Mouse (Mus musculus): ENCODE results near the gene Cacna1h. TPM values are rescaled to one million over a fixed set of nuclear protein-coding genes. Genes with fewer than 3 reads are reported as not detected.

The Cacna1h gene
- polyA plus RNA-seq, 2 experiments = 6.9 to 58.0 TPM

- DNase-seq (ENCODE audit: low spot score) (no peak), ATAC-seq (ENCODE audit: low FRiP score, low read depth) (no peak)
- no peak for TF ChIP-seq POLR2A (IDR thresholded peaks at IDR 0.05; ENCODE audit: borderline replicate concordance, extremely low read depth, insufficient read depth, insufficient read length)
- no peak overlapping the region for H3K4me2 ChIP-seq (replicated peaks; ENCODE audit: low read depth, low read length, severe bottlenecking)
- H3K9ac ChIP-seq (ENCODE audit: low read depth, low read length, severe bottlenecking) = no peak overlapping the region
- no peaks in the 10 kb centered on the region for H3K4me1 ChIP-seq (ENCODE audit: control insufficient read depth, insufficient read depth, low read length)
- H3K27ac ChIP-seq (replicated peaks; ENCODE audit: low read depth, low read length) = no peak overlapping the region
- no peak overlapping the region for H3K4me3 ChIP-seq (replicated peaks; ENCODE audit: low read length)
- H3K9me3 ChIP-seq (ENCODE audit: control insufficient read depth, low read length) = no peaks in the 10 kb centered on the region
- H3K36me3 ChIP-seq (ENCODE audit: control insufficient read depth, insufficient read depth, low read length) = no peaks in the 10 kb centered on the region
- WGBS = 53% methylated on average over 2 of the region's 3 CpGs
- H3K27me3 ChIP-seq (ENCODE audit: control insufficient read depth, insufficient read depth, low read length) = no peaks in the 10 kb centered on the region
These were observed 92.1 kb downstream of the Cacna1h start for GRCm38 (mm10) chr17:25341490-25341889.

- H3K27ac ChIP-seq (replicated peaks; ENCODE audit: low read depth, low read length) = no peak overlapping the region
- H3K36me3 ChIP-seq (ENCODE audit: control insufficient read depth, insufficient read depth, low read length) = no peaks in the 10 kb centered on the region
- ATAC-seq (ENCODE audit: low FRiP score, low read depth) = no peak
- WGBS = 82% methylated on average over 6 of the region's 6 CpGs
- no peaks in the 10 kb centered on the region for H3K9me3 ChIP-seq (ENCODE audit: control insufficient read depth, low read length)
- H3K4me1 ChIP-seq (ENCODE audit: control insufficient read depth, insufficient read depth, low read length) = no peaks in the 10 kb centered on the region
- no peak overlapping the region for H3K4me3 ChIP-seq (replicated peaks; ENCODE audit: low read length)
- no peaks in the 10 kb centered on the region for H3K27me3 ChIP-seq (ENCODE audit: control insufficient read depth, insufficient read depth, low read length)
- no peak for DNase-seq (ENCODE audit: low spot score)
- no peak for TF ChIP-seq POLR2A (IDR thresholded peaks at IDR 0.05; ENCODE audit: borderline replicate concordance, extremely low read depth, insufficient read depth, insufficient read length)
- H3K4me2 ChIP-seq (replicated peaks; ENCODE audit: low read depth, low read length, severe bottlenecking) = no peak overlapping the region
- no peak overlapping the region for H3K9ac ChIP-seq (ENCODE audit: low read depth, low read length, severe bottlenecking)
These were observed 93.6 kb downstream of the Cacna1h start for GRCm38 (mm10) chr17:25340003-25340402.

- no peak overlapping the region for H3K9ac ChIP-seq (ENCODE audit: low read depth, low read length, severe bottlenecking)
- no peak for TF ChIP-seq POLR2A (IDR thresholded peaks at IDR 0.05; ENCODE audit: borderline replicate concordance, extremely low read depth, insufficient read depth, insufficient read length)
- H3K9me3 ChIP-seq (ENCODE audit: control insufficient read depth, low read length) = no peaks in the 10 kb centered on the region
- ATAC-seq (ENCODE audit: low FRiP score, low read depth) (no peak), DNase-seq (ENCODE audit: low spot score) (no peak)
- 84% methylated on average over 4 of the region's 4 CpGs for WGBS
- H3K27ac ChIP-seq (replicated peaks; ENCODE audit: low read depth, low read length) = no peak overlapping the region
- H3K4me1 ChIP-seq (ENCODE audit: control insufficient read depth, insufficient read depth, low read length) = no peaks in the 10 kb centered on the region
- H3K4me3 ChIP-seq (replicated peaks; ENCODE audit: low read length) = no peak overlapping the region
- H3K36me3 ChIP-seq (ENCODE audit: control insufficient read depth, insufficient read depth, low read length) = no peaks in the 10 kb centered on the region
- H3K27me3 ChIP-seq (ENCODE audit: control insufficient read depth, insufficient read depth, low read length) = no peaks in the 10 kb centered on the region
- H3K4me2 ChIP-seq (replicated peaks; ENCODE audit: low read depth, low read length, severe bottlenecking) = no peak overlapping the region
These were observed 95.4 kb downstream of the Cacna1h start for GRCm38 (mm10) chr17:25338218-25338617.

- no peak for TF ChIP-seq POLR2A (IDR thresholded peaks at IDR 0.05; ENCODE audit: borderline replicate concordance, extremely low read depth, insufficient read depth, insufficient read length)
- H3K4me3 ChIP-seq (replicated peaks; ENCODE audit: low read length) = no peak overlapping the region
- no peak overlapping the region for H3K9ac ChIP-seq (ENCODE audit: low read depth, low read length, severe bottlenecking)
- H3K27me3 ChIP-seq (ENCODE audit: control insufficient read depth, insufficient read depth, low read length) = peaks cover 4% of the 10 kb centered on the region; the same call in 1 of the 2 replicates
- H3K4me1 ChIP-seq (ENCODE audit: control insufficient read depth, insufficient read depth, low read length) = no peaks in the 10 kb centered on the region
- DNase-seq (ENCODE audit: low spot score) (peak; percentile 64), ATAC-seq (ENCODE audit: low FRiP score, low read depth) (no peak)
- H3K27ac ChIP-seq (replicated peaks; ENCODE audit: low read depth, low read length) = no peak overlapping the region
- no peaks in the 10 kb centered on the region for H3K36me3 ChIP-seq (ENCODE audit: control insufficient read depth, insufficient read depth, low read length)
- no peak overlapping the region for H3K4me2 ChIP-seq (replicated peaks; ENCODE audit: low read depth, low read length, severe bottlenecking)
- under 1% methylated on average over 8 of the region's 8 CpGs for WGBS
- no peaks in the 10 kb centered on the region for H3K9me3 ChIP-seq (ENCODE audit: control insufficient read depth, low read length)
These were observed 99.6 kb downstream of the Cacna1h start for GRCm38 (mm10) chr17:25333943-25334342.

GRCm38 (mm10) chr17:25332321-25332720, 101.3 kb downstream of the Cacna1h start:
- Histone ChIP-seq H3K36me3 (ENCODE audit: control insufficient read depth, insufficient read depth, low read length) (no peaks in the 10 kb centered on the region), H3K9me3 (ENCODE audit: control insufficient read depth, low read length) (no peaks in the 10 kb centered on the region), H3K27ac (replicated peaks; ENCODE audit: low read depth, low read length) (no peak overlapping the region), H3K4me1 (ENCODE audit: control insufficient read depth, insufficient read depth, low read length) (no peaks in the 10 kb centered on the region), H3K4me3 (replicated peaks; ENCODE audit: low read length) (no peak overlapping the region), H3K9ac (ENCODE audit: low read depth, low read length, severe bottlenecking) (no peak overlapping the region), H3K4me2 (replicated peaks; ENCODE audit: low read depth, low read length, severe bottlenecking) (no peak overlapping the region), H3K27me3 (ENCODE audit: control insufficient read depth, insufficient read depth, low read length) (peaks cover 4% of the 10 kb centered on the region; the same call in 1 of the 2 replicates)
- ATAC-seq (ENCODE audit: low FRiP score, low read depth) = no peak
- WGBS = 65% methylated on average over 9 of the region's 9 CpGs
- TF ChIP-seq POLR2A (IDR thresholded peaks at IDR 0.05; ENCODE audit: borderline replicate concordance, extremely low read depth, insufficient read depth, insufficient read length) = no peak
- DNase-seq (ENCODE audit: low spot score) = no peak

Other genes with a start within 250 kb of the Cacna1h start
- gene BC003965, start 249.2 kb downstream of the Cacna1h start, polyA plus RNA-seq (2012; rRNA removed) = 27.1 and 27.3 TPM in 2 replicates
- gene BC003965, start 249.2 kb downstream of the Cacna1h start, polyA plus RNA-seq (2014; fragmentation: Nextera tagmentation; extraction: Ambion mirVana) = 28.6 and 28.8 TPM in 2 replicates
- gene Unkl, start 245.4 kb downstream of the Cacna1h start, polyA plus RNA-seq (2012; rRNA removed) = 18.0 and 22.1 TPM in 2 replicates
- 6.1 and 6.3 TPM in 2 replicates for gene Unkl, start 245.4 kb downstream of the Cacna1h start, polyA plus RNA-seq (2014; fragmentation: Nextera tagmentation; extraction: Ambion mirVana)
- 29.4 and 34.7 TPM in 2 replicates for gene Gnptg, start 193.7 kb downstream of the Cacna1h start, polyA plus RNA-seq (2012; rRNA removed)
- 30.9 and 33.4 TPM in 2 replicates for gene Gnptg, start 193.7 kb downstream of the Cacna1h start, polyA plus RNA-seq (2014; fragmentation: Nextera tagmentation; extraction: Ambion mirVana)
- gene Tsr3, start 193.6 kb downstream of the Cacna1h start, polyA plus RNA-seq (2012; rRNA removed) = 40.6 and 43.7 TPM in 2 replicates
- gene Tsr3, start 193.6 kb downstream of the Cacna1h start, polyA plus RNA-seq (2014; fragmentation: Nextera tagmentation; extraction: Ambion mirVana) = 46.3 and 47.9 TPM in 2 replicates
- gene Baiap3, start 177.4 kb downstream of the Cacna1h start, polyA plus RNA-seq (2012; rRNA removed) = 1.5 and 1.9 TPM in 2 replicates
- 0.89 and 1.5 TPM in 2 replicates for gene Baiap3, start 177.4 kb downstream of the Cacna1h start, polyA plus RNA-seq (2014; fragmentation: Nextera tagmentation; extraction: Ambion mirVana)
- 434 and 540 TPM in 2 replicates for gene Ube2i, start 159.2 kb downstream of the Cacna1h start, polyA plus RNA-seq (2012; rRNA removed)
- gene Ube2i, start 159.2 kb downstream of the Cacna1h start, polyA plus RNA-seq (2014; fragmentation: Nextera tagmentation; extraction: Ambion mirVana) = 533 and 582 TPM in 2 replicates
- 6.0 and 8.5 TPM in 2 replicates for gene Prss34, start 135.4 kb downstream of the Cacna1h start, polyA plus RNA-seq (2012; rRNA removed)
- 6.7 and 10.6 TPM in 2 replicates for gene Prss34, start 135.4 kb downstream of the Cacna1h start, polyA plus RNA-seq (2014; fragmentation: Nextera tagmentation; extraction: Ambion mirVana)
- gene Prss28, start 125.1 kb downstream of the Cacna1h start, polyA plus RNA-seq (2012; rRNA removed) = 0.13 TPM in 1 of 2 replicates, not detected in the other
- gene Prss28, start 125.1 kb downstream of the Cacna1h start, polyA plus RNA-seq (2014; fragmentation: Nextera tagmentation; extraction: Ambion mirVana) = not detected in 2 replicates
- not detected in 2 replicates for gene Prss29, start 115.1 kb downstream of the Cacna1h start, polyA plus RNA-seq (2012; rRNA removed)
- gene Prss29, start 115.1 kb downstream of the Cacna1h start, polyA plus RNA-seq (2014; fragmentation: Nextera tagmentation; extraction: Ambion mirVana) = not detected in 2 replicates
- 1.5 and 2.1 TPM in 2 replicates for gene Tpsab1, start 88.2 kb downstream of the Cacna1h start, polyA plus RNA-seq (2012; rRNA removed)
- 1.2 and 2.2 TPM in 2 replicates for gene Tpsab1, start 88.2 kb downstream of the Cacna1h start, polyA plus RNA-seq (2014; fragmentation: Nextera tagmentation; extraction: Ambion mirVana)
- gene Tpsb2, start 67.5 kb downstream of the Cacna1h start, polyA plus RNA-seq (2012; rRNA removed) = 31.8 and 35.9 TPM in 2 replicates
- gene Tpsb2, start 67.5 kb downstream of the Cacna1h start, polyA plus RNA-seq (2014; fragmentation: Nextera tagmentation; extraction: Ambion mirVana) = 38.0 and 83.8 TPM in 2 replicates
- gene Tpsg1, start 64.5 kb downstream of the Cacna1h start, polyA plus RNA-seq (2012; rRNA removed) = 11.3 and 14.6 TPM in 2 replicates
- gene Tpsg1, start 64.5 kb downstream of the Cacna1h start, polyA plus RNA-seq (2014; fragmentation: Nextera tagmentation; extraction: Ambion mirVana) = 10.2 and 14.6 TPM in 2 replicates
- gene Tekt4, start 20.8 kb upstream of the Cacna1h start, polyA plus RNA-seq (2012; rRNA removed) = 0.05 and 0.08 TPM in 2 replicates
- gene Tekt4, start 20.8 kb upstream of the Cacna1h start, polyA plus RNA-seq (2014; fragmentation: Nextera tagmentation; extraction: Ambion mirVana) = not detected in 2 replicates
- gene Sstr5, start 63.5 kb upstream of the Cacna1h start, polyA plus RNA-seq (2012; rRNA removed) = 0.09 TPM in 2 replicates
- gene Sstr5, start 63.5 kb upstream of the Cacna1h start, polyA plus RNA-seq (2014; fragmentation: Nextera tagmentation; extraction: Ambion mirVana) = 0.10 TPM in 1 of 2 replicates, not detected in the other
- gene Sox8, start 136.9 kb upstream of the Cacna1h start, polyA plus RNA-seq (2012; rRNA removed) = 16.3 and 23.4 TPM in 2 replicates
- gene Sox8, start 136.9 kb upstream of the Cacna1h start, polyA plus RNA-seq (2014; fragmentation: Nextera tagmentation; extraction: Ambion mirVana) = 12.6 and 16.7 TPM in 2 replicates
- 20.3 and 26.3 TPM in 2 replicates for gene Lmf1, start 145.3 kb upstream of the Cacna1h start, polyA plus RNA-seq (2012; rRNA removed)
- gene Lmf1, start 145.3 kb upstream of the Cacna1h start, polyA plus RNA-seq (2014; fragmentation: Nextera tagmentation; extraction: Ambion mirVana) = 26.9 and 28.7 TPM in 2 replicates